Mouse (Mus musculus) lung, postnatal 0 days (tissue): ENCODE results near the gene 4930524B15Rik. TPM values are rescaled to one million over a fixed set of nuclear protein-coding genes. Genes with fewer than 3 reads are reported as not detected.

Experiments
- ATAC-seq: fragments of 200-750 bp; cut with Nextera tagmentation; 2 replicates; pipeline ENCODE4 v1.8.0; 2017; ENCODE audit warnings: moderate library complexity
- DNase-seq: peaks from one replicate; pipeline ENCODE4 v3.0.0-alpha.2; 2016; ENCODE audit warnings: low spot score
- H3K27ac ChIP-seq: fragments of 300-500 bp; sonication (generic); 2 replicates; pipeline ENCODE4 v1.5.1; 2014; ENCODE audit warnings: antibody characterized with exemption, mild to moderate bottlenecking, low read length, mixed read lengths
- H3K27me3 ChIP-seq: fragments of 300-500 bp; sonication (generic); replicated peaks from 2 replicates; pipeline ENCODE4 v1.6.1; 2014; ENCODE audit warnings: low read length, mixed read lengths; ENCODE audit not compliant: insufficient read depth
- H3K36me3 ChIP-seq: fragments of 300-500 bp; sonication (generic); 2 replicates; pipeline ENCODE4 v1.6.1; 2014; ENCODE audit warnings: low read length, mixed read lengths; ENCODE audit not compliant: insufficient read depth
- H3K4me1 ChIP-seq: fragments of 300-500 bp; sonication (generic); 2 replicates; pipeline ENCODE4 v1.6.1; 2014; ENCODE audit warnings: antibody characterized with exemption, low read depth, low read length, mixed read lengths; ENCODE audit not compliant: insufficient read depth
- H3K4me2 ChIP-seq: fragments of 300-500 bp; sonication (generic); replicated peaks from 2 replicates; pipeline ENCODE4 v1.6.1; 2014; ENCODE audit warnings: low read depth, mild to moderate bottlenecking, low read length, moderate library complexity, mixed read lengths
- H3K4me3 ChIP-seq: fragments of 300-500 bp; sonication (generic); 2 replicates; pipeline ENCODE4 v1.5.1; 2014; ENCODE audit warnings: low read depth, low read length
- H3K9ac ChIP-seq: fragments of 300-500 bp; sonication (generic); replicated peaks from 2 replicates; pipeline ENCODE4 v1.6.1; 2014; ENCODE audit warnings: low read depth, mild to moderate bottlenecking
- H3K9me3 ChIP-seq: fragments of 300-500 bp; sonication (generic); 2 replicates; pipeline ENCODE4 v1.6.1; 2016; ENCODE audit warnings: low read length, mixed read lengths
- CTCF ChIP-seq: IDR thresholded peaks from 2 replicates; pipeline ENCODE4 v1.5.1; 2016; ENCODE audit warnings: antibody characterized with exemption, mild to moderate bottlenecking
- EP300 ChIP-seq: IDR thresholded peaks from 2 replicates; pipeline ENCODE4 v1.6.1; 2016; ENCODE audit warnings: antibody characterized with exemption, mild to moderate bottlenecking, control low read depth
- WGBS: fragments of 180-500 bp; shearing (Covaris S2); extraction: QIAGEN DNeasy Blood & Tissue Kit; methylation state at CpG from one replicate; pipeline ENCODE4 v1.1.7; 2014; 5-methylcytosine and 5-hydroxymethylcytosine counted together
- polyA plus RNA-seq: library from polyadenylated mRNA; unstranded; fragments of >200 nt; fragmentation: Nextera tagmentation; extraction: Ambion mirVana; gene quantifications from 2 replicates; pipeline ENCODE4 v1.2.1, GENCODE M21; 2015

Gene 4930524B15Rik
- polyA plus RNA-seq, 1 experiment from 2014 or later, result 0.07 TPM

- Histone ChIP-seq H3K9me3 (no peaks in the 10 kb centered on the region), H3K27me3 (no peaks in the 10 kb centered on the region), H3K4me2 (no peak overlapping the region), H3K4me3 (no peak overlapping the region), H3K27ac (no peak overlapping the region), H3K36me3 (no peaks in the 10 kb centered on the region), H3K9ac (no peak overlapping the region), H3K4me1 (no peaks in the 10 kb centered on the region)
- DNase-seq, result no peak
- TF ChIP-seq CTCF, result no peak
- TF ChIP-seq EP300, result no peak
- no peak for ATAC-seq
Measured at GRCm38 (mm10) chr11:31983249-31983648, 17.9 kb downstream of the 4930524B15Rik start.

- no peaks in the 10 kb centered on the region for H3K27me3 ChIP-seq
- DNase-seq (no peak), ATAC-seq (no peak)
- H3K4me1 ChIP-seq, result no peaks in the 10 kb centered on the region
- TF ChIP-seq CTCF (no peak), EP300 (no peak)
- H3K9me3 ChIP-seq, result no peaks in the 10 kb centered on the region
- H3K36me3 ChIP-seq, result no peaks in the 10 kb centered on the region
- no peak overlapping the region for H3K9ac ChIP-seq
- H3K4me3 ChIP-seq, result no peak overlapping the region
- H3K27ac ChIP-seq, result no peak overlapping the region
- no peak overlapping the region for H3K4me2 ChIP-seq
- 46% methylated on average over 2 of the region's 2 CpGs for WGBS
Measured at GRCm38 (mm10) chr11:31984786-31985185, 19.4 kb downstream of the 4930524B15Rik start.

- no peaks in the 10 kb centered on the region for H3K4me1 ChIP-seq
- DNase-seq (no peak), ATAC-seq (no peak)
- no peaks in the 10 kb centered on the region for H3K27me3 ChIP-seq
- no peaks in the 10 kb centered on the region for H3K36me3 ChIP-seq
- no peak overlapping the region for H3K27ac ChIP-seq
- no peak overlapping the region for H3K4me3 ChIP-seq
- TF ChIP-seq CTCF, result no peak
- TF ChIP-seq EP300, result no peak
- H3K9me3 ChIP-seq, result no peaks in the 10 kb centered on the region
- no peak overlapping the region for H3K9ac ChIP-seq
- WGBS, result 87% methylated on average over 3 of the region's 3 CpGs
- H3K4me2 ChIP-seq, result no peak overlapping the region
Measured at GRCm38 (mm10) chr11:31992535-31992934, 27.1 kb downstream of the 4930524B15Rik start.

- no peak overlapping the region for H3K27ac ChIP-seq
- H3K4me1 ChIP-seq, result no peaks in the 10 kb centered on the region
- no peak overlapping the region for H3K4me3 ChIP-seq
- H3K9ac ChIP-seq, result no peak overlapping the region
- H3K36me3 ChIP-seq, result no peaks in the 10 kb centered on the region
- ATAC-seq, result no peak
- TF ChIP-seq CTCF (no peak), EP300 (no peak)
- H3K27me3 ChIP-seq, result no peaks in the 10 kb centered on the region
- no peak for DNase-seq
- no peaks in the 10 kb centered on the region for H3K9me3 ChIP-seq
- H3K4me2 ChIP-seq, result no peak overlapping the region
- 24% methylated on average over 2 of the region's 2 CpGs for WGBS
Measured at GRCm38 (mm10) chr11:31999716-32000115, 34.3 kb downstream of the 4930524B15Rik start.

- Histone ChIP-seq H3K4me1 (no peaks in the 10 kb centered on the region), H3K27ac (no peak within 1 kb of the TSS), H3K4me2 (no peak within 1 kb of the TSS; the same call in 1 of the 2 replicates), H3K27me3 (no peaks in the 10 kb centered on the region), H3K36me3 (no peaks in the 10 kb centered on the region), H3K9ac (no peak within 1 kb of the TSS), H3K9me3 (no peaks in the 10 kb centered on the region), H3K4me3 (no peak within 1 kb of the TSS)
- DNase-seq (peak; percentile 81), ATAC-seq (peak; percentile 75)
- TF ChIP-seq CTCF (peak; percentile 74), EP300 (no peak)
- WGBS, result under 1% methylated on average over 16 of the region's 16 CpGs
Measured at GRCm38 (mm10) chr11:32000281-32000680, 34.9 kb downstream of the 4930524B15Rik start, which contains the start of gene Nsg2. TSS of gene Nsg2 (plus strand) at chr11:32000463.

- H3K9ac ChIP-seq, result no peak overlapping the region
- H3K36me3 ChIP-seq, result no peaks in the 10 kb centered on the region
- no peak overlapping the region for H3K4me2 ChIP-seq
- H3K27ac ChIP-seq, result no peak overlapping the region
- no peaks in the 10 kb centered on the region for H3K9me3 ChIP-seq
- no peak overlapping the region for H3K4me3 ChIP-seq
- TF ChIP-seq EP300, result no peak
- no peak for TF ChIP-seq CTCF
- DNase-seq, result no peak
- H3K27me3 ChIP-seq, result no peaks in the 10 kb centered on the region
- no peak for ATAC-seq
- WGBS, result 6% methylated on average over 11 of the region's 11 CpGs
- H3K4me1 ChIP-seq, result no peaks in the 10 kb centered on the region
Measured at GRCm38 (mm10) chr11:32001181-32001910, 36.0 kb downstream of the 4930524B15Rik start.
